16 mouse cellular contexts compared by ENCODE assay signal in genomic region chr14:62417501-62417900, GRCm38 (mm10). TPM values are rescaled to one million over a fixed set of nuclear protein-coding genes. Genes with fewer than 3 reads are reported as not detected.
A peak's percentile ranks its signal among the peaks of the same experiment; 100 is the strongest.
DNase-seq lines count a peak whose midpoint lies in the region; ATAC-seq and TF ChIP-seq lines count a peak whose summit lies in the region.
"Had no signal": no experiment of that assay in that cellular context is flagged by ENCODE, and none has a peak within 500 bp of the region (broad histone marks: within the 10 kb centered on the region; RNA-seq: fewer than 3 reads in every experiment).

No protein-coding gene starts in this region.

- WGBS in forebrain, embryonic 13.5 days, result 86% methylated on average over 3 of the region's 3 CpGs
- WGBS in forebrain, embryonic 10.5 days, result 85% methylated on average over 3 of the region's 3 CpGs
- WGBS in hindbrain, embryonic 13.5 days, result 89% methylated on average over 3 of the region's 3 CpGs
- 94% methylated on average over 3 of the region's 3 CpGs for WGBS in hindbrain, embryonic 11.5 days
- 79% methylated on average over 3 of the region's 3 CpGs for WGBS in kidney, embryonic 16.5 days

- intact Hi-C loops in gastrocnemius, adult 2 months (cut with DNase I), result no loop called here

- no peak for DNase-seq in forebrain, embryonic 10.5 days (ENCODE audit: extremely low spot score, low spot score)
- no peak for DNase-seq in hindbrain, embryonic 11.5 days (ENCODE audit: low spot score)
- peak; percentile 12 to 29 for DNase-seq in right cerebral cortex, adult 2 months (ENCODE audit: low spot score in 2 of 2)
- no peak for DNase-seq in right cerebral cortex, postnatal 4 days
- no peak for DNase-seq in gastrocnemius, adult 2 months
- DNase-seq: embryo, embryonic 11 days; kidney, adult 8-10 months; liver, postnatal 0 days had no signal

- H3K27me3 ChIP-seq in forebrain, embryonic 13.5 days, result no peaks in the 10 kb centered on the region
- H3K27me3 ChIP-seq in forebrain, embryonic 10.5 days (ENCODE audit: poor library complexity, severe bottlenecking), result no peaks in the 10 kb centered on the region
- H3K27me3 ChIP-seq in hindbrain, embryonic 13.5 days, result no peaks in the 10 kb centered on the region
- no peaks in the 10 kb centered on the region for H3K27me3 ChIP-seq in hindbrain, embryonic 11.5 days (ENCODE audit: control insufficient read depth, insufficient read depth, low read length)
- H3K27me3 ChIP-seq in kidney, embryonic 16.5 days (ENCODE audit: insufficient read depth, low read length), result no peaks in the 10 kb centered on the region
- H3K27me3 ChIP-seq: CH12.LX; neural tube, embryonic 12.5 days had no signal

- H3K27ac ChIP-seq in forebrain, embryonic 13.5 days, result peak overlapping the region; percentile 95
- no peak overlapping the region for H3K27ac ChIP-seq in forebrain, embryonic 10.5 days
- peak overlapping the region; percentile 82; the same call in 1 of the 2 replicates for H3K27ac ChIP-seq in hindbrain, embryonic 13.5 days
- no peak overlapping the region for H3K27ac ChIP-seq in hindbrain, embryonic 11.5 days (ENCODE audit: low read depth, low read length)
- H3K27ac ChIP-seq in kidney, embryonic 16.5 days (ENCODE audit: low read length), result no peak overlapping the region
- H3K27ac ChIP-seq in gastrocnemius, adult 2 months, result no peak overlapping the region
- H3K27ac ChIP-seq: left cerebral cortex, adult 2 months; neural tube, embryonic 12.5 days had no signal

- no peak overlapping the region for H3K4me3 ChIP-seq in forebrain, embryonic 13.5 days
- no peak overlapping the region for H3K4me3 ChIP-seq in forebrain, embryonic 10.5 days
- H3K4me3 ChIP-seq in hindbrain, embryonic 13.5 days, result no peak overlapping the region
- no peak overlapping the region for H3K4me3 ChIP-seq in hindbrain, embryonic 11.5 days (ENCODE audit: low read depth, low read length)
- no peak overlapping the region for H3K4me3 ChIP-seq in kidney, embryonic 16.5 days (ENCODE audit: low read length)
- no peak overlapping the region for H3K4me3 ChIP-seq in gastrocnemius, adult 2 months
- H3K4me3 ChIP-seq: left cerebral cortex, adult 2 months; neural tube, embryonic 12.5 days had no signal

- peaks cover 45% of the 10 kb centered on the region for H3K4me1 ChIP-seq in forebrain, embryonic 13.5 days
- H3K4me1 ChIP-seq in forebrain, embryonic 10.5 days, result peaks cover 16% of the 10 kb centered on the region
- peaks cover 22% of the 10 kb centered on the region for H3K4me1 ChIP-seq in hindbrain, embryonic 13.5 days (replicated peaks)
- H3K4me1 ChIP-seq in hindbrain, embryonic 11.5 days (replicated peaks; ENCODE audit: control insufficient read depth, insufficient read depth, low read length), result 0 out of 2 replicates have a peak, but pooled peaks cover 2% of the 10 kb centered on the region
- H3K4me1 ChIP-seq in kidney, embryonic 16.5 days (ENCODE audit: insufficient read depth, low read length), result 0 out of 2 replicates have a peak, but pooled peaks cover 5% of the 10 kb centered on the region

- H3K36me3 ChIP-seq in forebrain, embryonic 13.5 days (ENCODE audit: poor library complexity, severe bottlenecking), result no peaks in the 10 kb centered on the region
- no peaks in the 10 kb centered on the region for H3K36me3 ChIP-seq in forebrain, embryonic 10.5 days (replicated peaks)
- no peaks in the 10 kb centered on the region for H3K36me3 ChIP-seq in hindbrain, embryonic 13.5 days
- no peaks in the 10 kb centered on the region for H3K36me3 ChIP-seq in hindbrain, embryonic 11.5 days (ENCODE audit: control insufficient read depth, insufficient read depth, low read length)
- no peaks in the 10 kb centered on the region for H3K36me3 ChIP-seq in kidney, embryonic 16.5 days (ENCODE audit: insufficient read depth, low read length)
- H3K36me3 ChIP-seq: neural tube, embryonic 12.5 days had no signal

- H3K4me2 ChIP-seq in forebrain, embryonic 13.5 days, result no peak overlapping the region
- H3K4me2 ChIP-seq in hindbrain, embryonic 13.5 days, result no peak overlapping the region
- H3K4me2 ChIP-seq in hindbrain, embryonic 11.5 days (replicated peaks; ENCODE audit: low read depth, low read length), result no peak overlapping the region
- no peak overlapping the region for H3K4me2 ChIP-seq in kidney, embryonic 16.5 days (replicated peaks; ENCODE audit: low read depth, low read length)
- H3K4me2 ChIP-seq: neural tube, embryonic 12.5 days had no signal

- no peak for TF ChIP-seq CTCF in gastrocnemius, adult 2 months (IDR thresholded peaks at IDR 0.05)

- no peak overlapping the region for H3K9ac ChIP-seq in forebrain, embryonic 13.5 days
- no peak overlapping the region for H3K9ac ChIP-seq in hindbrain, embryonic 13.5 days
- H3K9ac ChIP-seq in hindbrain, embryonic 11.5 days (ENCODE audit: low read depth, low read length), result no peak overlapping the region
- no peak overlapping the region for H3K9ac ChIP-seq in kidney, embryonic 16.5 days (replicated peaks; ENCODE audit: low read length)
- H3K9ac ChIP-seq: liver, postnatal 0 days; neural tube, embryonic 12.5 days had no signal

- H3K9me3 ChIP-seq in forebrain, embryonic 13.5 days (replicated peaks), result no peaks in the 10 kb centered on the region
- H3K9me3 ChIP-seq in forebrain, embryonic 10.5 days, result no peaks in the 10 kb centered on the region
- H3K9me3 ChIP-seq in hindbrain, embryonic 13.5 days, result no peaks in the 10 kb centered on the region
- no peaks in the 10 kb centered on the region for H3K9me3 ChIP-seq in hindbrain, embryonic 11.5 days (ENCODE audit: control insufficient read depth, low read length)
- no peaks in the 10 kb centered on the region for H3K9me3 ChIP-seq in kidney, embryonic 16.5 days (ENCODE audit: low read length)
- H3K9me3 ChIP-seq: neural tube, embryonic 12.5 days had no signal

- ATAC-seq in forebrain, embryonic 13.5 days, result no peak
- no peak for ATAC-seq in hindbrain, embryonic 13.5 days (ENCODE audit: low FRiP score)
- ATAC-seq in hindbrain, embryonic 11.5 days (ENCODE audit: low FRiP score), result no peak
- no peak for ATAC-seq in kidney, embryonic 16.5 days (ENCODE audit: low FRiP score, low TSS enrichment)
- ATAC-seq: liver, postnatal 0 days had no signal

RNA-seq across cellular contexts. Expression of gene Gucy1b2, which starts 38.6 kb away (rescaled TPM):
- 4.6 and 5.1 TPM in 2 replicates for polyA plus RNA-seq in forebrain, embryonic 13.5 days (2015; fragmentation: Nextera tagmentation; extraction: Ambion mirVana)
- polyA plus RNA-seq in forebrain, embryonic 10.5 days (2016; fragmentation: Nextera tagmentation; extraction: Ambion mirVana), result 0.06 TPM in 1 of 2 replicates, not detected in the other
- 0.58 and 0.75 TPM in 2 replicates for polyA plus RNA-seq in hindbrain, embryonic 13.5 days (2015; fragmentation: Nextera tagmentation; extraction: Ambion mirVana)
- 0.14 and 0.18 TPM in 2 replicates for polyA plus RNA-seq in hindbrain, embryonic 11.5 days (2014; fragmentation: Nextera tagmentation; extraction: Ambion mirVana)
- not detected in 2 replicates for polyA plus RNA-seq in kidney, embryonic 16.5 days (2015; fragmentation: Nextera tagmentation; extraction: Ambion mirVana)
- total RNA-seq in gastrocnemius, adult 2 months (2021), result not detected
- total RNA-seq: CH12.LX; gastrocnemius, adult 8-10 months had no signal
- polyA plus RNA-seq: liver, postnatal 0 days; stomach, embryonic 14.5 days had no signal

Comparison
In these comparisons a context has a peak if more than half of its experiments do, and no peak if none do; other contexts are left out.
1. H3K27ac ChIP-seq: peak in forebrain, embryonic 13.5 days (single experiment) and hindbrain, embryonic 13.5 days (single experiment); none in forebrain, embryonic 10.5 days (single experiment), hindbrain, embryonic 11.5 days (single experiment), kidney, embryonic 16.5 days (single experiment) and gastrocnemius, adult 2 months (single experiment).
2. DNase-seq: peak in right cerebral cortex, adult 2 months (2 of 2); none in forebrain, embryonic 10.5 days (single experiment), hindbrain, embryonic 11.5 days (single experiment), right cerebral cortex, postnatal 4 days (single experiment) and gastrocnemius, adult 2 months (single experiment).